Mouse (Mus musculus) urinary bladder, postnatal 36 days (tissue): ENCODE measurements around the gene Midn.

Experiments used
- DNase-seq, 2 experiments: peaks; one replicate each; pipeline ENCODE4 v3.0.0; 2022; ENCODE audit warnings: low spot score in 2 of 2, mixed read lengths in 1 of 2

The Midn gene

GRCm38 (mm10) chr10:80129846-80130245 is 18.2 kb upstream of the Midn start:
- DNase-seq: no peak

GRCm38 (mm10) chr10:80130403-80131031 is 17.6 kb upstream of the Midn start:
- peak in 1 of 2 experiments; percentile 44 for DNase-seq

GRCm38 (mm10) chr10:80131316-80131951 is 16.6 kb upstream of the Midn start:
- DNase-seq: no peak

- DNase-seq: no peak
Observed at GRCm38 (mm10) chr10:80131952-80132350, 16.1 kb upstream of the Midn start.

GRCm38 (mm10) chr10:80133226-80133849 is 14.7 kb upstream of the Midn start:
- no peak for DNase-seq

- DNase-seq: no peak
Observed at GRCm38 (mm10) chr10:80134421-80134820, 13.7 kb upstream of the Midn start.

- DNase-seq: no peak
Observed at GRCm38 (mm10) chr10:80135161-80135560, 12.9 kb upstream of the Midn start.

GRCm38 (mm10) chr10:80135641-80136040 is 12.4 kb upstream of the Midn start:
- DNase-seq: no peak

GRCm38 (mm10) chr10:80136179-80136951 is 11.7 kb upstream of the Midn start:
- DNase-seq: no peak

- DNase-seq: no peak
Observed at GRCm38 (mm10) chr10:80136952-80137625, 11.0 kb upstream of the Midn start.

- DNase-seq: no peak
Observed at GRCm38 (mm10) chr10:80137626-80138552, 10.2 kb upstream of the Midn start.

- DNase-seq: peak in 1 of 2 experiments; percentile 66
Observed at GRCm38 (mm10) chr10:80138553-80139438, 9.3 kb upstream of the Midn start, which contains the start of gene Atp5d. TSS of gene Atp5d (plus strand) at chr10:80138632.

GRCm38 (mm10) chr10:80139439-80139775 is 8.7 kb upstream of the Midn start:
- DNase-seq: no peak

GRCm38 (mm10) chr10:80139975-80140665 is 8.0 kb upstream of the Midn start:
- no peak for DNase-seq

- no peak for DNase-seq
Observed at GRCm38 (mm10) chr10:80140666-80141035, 7.4 kb upstream of the Midn start, which contains the start of gene Cbarp. TSS of gene Cbarp (minus strand) at chr10:80140835.

- DNase-seq: peak; percentile 94 to 96
Observed at GRCm38 (mm10) chr10:80141243-80141642, 6.8 kb upstream of the Midn start.

GRCm38 (mm10) chr10:80141786-80142529 is 6.1 kb upstream of the Midn start:
- peak; percentile 86 to 95 for DNase-seq

- no peak for DNase-seq
Observed at GRCm38 (mm10) chr10:80142530-80142925, 5.5 kb upstream of the Midn start.
